Mouse (Mus musculus) left cerebral cortex, adult 6 months (tissue): ENCODE measurements around the gene Gnat2. TPM values are rescaled to one million over a fixed set of nuclear protein-coding genes. Genes with fewer than 3 reads are reported as not detected.

ENCODE experiments used
- long read RNA-seq, 2 experiments: library from polyadenylated mRNA; unstranded; transcript quantifications; one replicate each; pipeline ENCODE4 v2.0.0; 2019 to 2020
- polyA plus RNA-seq: library from polyadenylated mRNA; unstranded; fragments of <200 nt; fragmentation: Nextera tagmentation; gene quantifications from 2 replicates; pipeline ENCODE4 v1.2.3, GENCODE M21; 2021

Gnat2 gene
- polyA plus RNA-seq = 0.16 TPM in 1 of 2 replicates, not detected in the other
- long read RNA-seq, experiment 1 = 0 reads
- long read RNA-seq, experiment 2 = 0 reads

DNA sequence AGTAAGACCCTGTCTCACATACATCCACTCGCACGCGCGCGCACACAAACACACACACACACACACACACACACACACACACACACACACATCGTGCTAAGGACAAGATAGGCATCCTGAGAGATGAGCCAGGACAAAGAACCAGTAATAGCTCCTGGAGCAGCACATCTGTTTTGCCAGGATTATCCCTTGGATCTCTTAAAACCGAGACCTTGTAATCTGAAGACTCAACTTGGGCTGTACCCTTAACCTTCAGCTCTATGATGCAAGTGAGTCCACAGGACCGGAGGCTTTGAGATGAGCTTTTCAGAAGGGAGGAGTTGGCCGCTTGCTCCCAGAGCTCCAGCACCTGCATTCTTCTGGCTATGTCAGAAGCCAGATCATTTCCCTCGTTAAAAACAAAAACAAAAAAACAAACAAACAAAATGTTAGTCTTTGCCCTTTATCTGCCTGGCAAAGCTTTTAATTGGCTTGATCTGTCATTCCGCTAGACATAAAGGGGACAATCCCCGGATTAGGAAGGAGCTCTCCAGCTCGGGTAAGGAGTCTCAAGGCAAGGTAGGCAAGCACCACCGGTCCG is at the start of gene Gnat2:
TSS of gene Gnat2 (plus strand) at position 254 of the 580 bp plus-strand sequence.

DNA sequence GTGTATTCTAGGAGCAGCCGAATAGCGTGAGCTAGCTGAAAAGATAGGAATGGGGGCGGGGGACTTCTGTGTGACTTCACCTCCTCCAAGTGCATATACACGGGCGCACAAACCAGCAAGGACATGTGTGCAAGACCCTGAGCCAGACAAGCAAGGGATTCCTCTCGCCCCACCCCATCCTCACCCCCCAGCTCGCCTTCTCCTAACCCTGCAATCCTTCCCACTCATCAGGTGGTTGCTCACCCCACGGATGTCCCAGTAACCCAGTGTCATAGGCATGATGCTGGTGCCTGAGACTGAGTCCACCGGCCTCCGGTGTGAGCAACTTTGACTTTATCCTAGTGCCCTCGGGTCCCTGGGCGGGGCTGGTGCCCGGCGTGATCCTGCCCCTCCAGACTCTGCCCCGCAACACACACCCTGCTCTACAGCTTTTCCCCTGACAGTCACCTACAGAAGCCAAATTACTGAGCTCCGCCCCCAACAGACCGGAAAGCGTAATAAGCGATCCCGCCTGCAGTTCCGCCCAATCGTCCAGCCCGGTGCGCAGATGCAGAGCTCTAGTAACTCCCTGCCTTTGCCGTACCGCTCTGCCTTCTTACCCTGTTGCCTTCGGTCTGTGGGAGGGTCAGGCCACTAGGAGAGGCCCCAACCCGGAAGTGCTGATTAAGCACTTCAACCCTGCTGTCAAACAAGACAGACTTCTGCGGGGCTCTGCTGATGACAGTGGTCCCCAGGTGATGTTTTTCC is 48.0 kb upstream of the Gnat2 start, which contains the start of gene Gstm4:
TSS of gene Gstm4 (minus strand) at position 501 of the 747 bp plus-strand sequence.

DNA sequence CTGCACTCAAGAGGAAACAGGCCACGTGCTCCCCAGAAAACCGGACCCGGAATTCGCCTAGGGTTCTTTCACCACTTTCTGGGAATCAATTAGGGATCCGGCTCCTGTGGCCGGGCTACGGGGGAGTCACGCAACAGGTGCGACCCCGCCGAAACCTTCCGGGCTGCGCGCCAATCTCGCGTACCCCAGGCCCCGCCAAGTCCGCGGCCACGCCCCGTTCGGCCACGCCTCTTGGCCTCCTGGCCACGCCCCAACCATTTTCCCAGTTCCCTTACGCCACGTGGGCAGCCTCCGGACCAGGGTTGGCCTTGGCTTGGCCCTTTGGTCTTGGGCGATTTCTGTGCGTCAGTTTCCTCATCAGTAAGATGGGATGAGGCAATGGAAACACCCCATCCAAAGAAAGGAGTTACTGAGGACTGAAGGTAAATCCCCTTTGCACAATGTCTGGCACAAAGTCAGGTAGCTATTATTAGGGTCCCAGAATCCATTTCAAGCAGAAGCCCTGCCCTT is 6.1 kb upstream of the Gnat2 start, which contains the start of gene Ampd2:
TSS of gene Ampd2 (minus strand) at position 182 of the 510 bp plus-strand sequence.

DNA sequence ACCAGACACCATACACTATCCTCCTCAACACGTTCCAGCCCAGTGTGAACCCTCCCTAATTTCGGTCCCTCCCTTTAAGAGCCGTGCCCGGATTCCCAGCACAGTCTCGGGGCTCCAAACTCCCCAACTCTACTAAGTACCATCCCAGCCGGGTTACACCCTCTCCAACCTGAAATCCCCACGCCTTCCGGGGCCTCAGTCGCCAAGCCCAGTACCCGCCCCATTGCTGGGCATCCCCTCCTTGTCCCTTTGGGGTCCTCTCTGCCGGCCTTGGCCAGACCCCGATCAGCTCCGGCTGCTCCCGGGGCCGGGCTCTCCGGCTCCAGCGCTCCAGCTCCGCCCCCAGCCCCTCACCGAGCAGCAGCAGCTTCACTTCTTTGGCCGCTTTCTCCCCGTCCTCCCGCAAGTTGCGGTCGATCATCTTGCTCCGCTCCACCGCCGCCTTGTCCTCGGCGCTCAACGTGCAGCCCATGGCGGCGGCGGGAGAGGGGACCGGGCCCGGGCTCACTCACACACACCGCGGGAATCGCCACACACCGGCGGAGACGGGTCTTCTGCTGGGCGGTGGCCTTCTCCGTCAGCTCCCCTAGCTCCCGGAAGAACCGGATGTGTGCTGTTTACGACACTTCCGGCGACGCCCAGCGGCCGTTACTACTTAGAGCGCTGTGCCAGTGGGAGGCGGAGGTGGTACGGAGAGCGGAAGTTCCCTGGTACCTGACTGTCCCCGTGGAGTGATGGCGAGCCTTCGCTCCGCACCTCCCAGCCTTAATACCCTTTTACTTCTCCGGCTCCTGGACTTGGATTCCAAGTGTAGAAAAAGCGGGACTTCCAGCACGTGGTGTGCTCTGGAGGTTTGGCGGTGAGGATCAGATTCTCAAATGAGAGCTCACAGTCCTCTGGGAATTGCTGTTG is 53.2 kb downstream of the Gnat2 start, which contains the start of gene Gnai3:
TSS of gene Gnai3 (minus strand) at position 613 of the 912 bp plus-strand sequence.

Other genes with a start within 250 kb of the Gnat2 start
- gene Eps8l3, start 215.6 kb upstream of the Gnat2 start, polyA plus RNA-seq = not detected in 2 replicates
- 302 and 421 TPM in 2 replicates for gene Gstm5, start 197.0 kb upstream of the Gnat2 start, polyA plus RNA-seq
- gene Gstm7, start 161.0 kb upstream of the Gnat2 start, polyA plus RNA-seq = 32.2 and 40.5 TPM in 2 replicates
- 6.7 and 7.0 TPM in 2 replicates for gene Gstm6, start 149.0 kb upstream of the Gnat2 start, polyA plus RNA-seq
- gene Gstm3, start 123.5 kb upstream of the Gnat2 start, polyA plus RNA-seq = not detected in 2 replicates
- gene Gstm2, start 106.3 kb upstream of the Gnat2 start, polyA plus RNA-seq = 4.3 and 5.4 TPM in 2 replicates
- 444 and 459 TPM in 2 replicates for gene Gstm1, start 74.8 kb upstream of the Gnat2 start, polyA plus RNA-seq
- 17.6 and 19.8 TPM in 2 replicates for gene Gstm4, start 47.9 kb upstream of the Gnat2 start, polyA plus RNA-seq
- 19.0 and 24.4 TPM in 2 replicates for gene Ampd2, start 6.1 kb upstream of the Gnat2 start, polyA plus RNA-seq
- 15.2 and 20.7 TPM in 2 replicates for gene Gnai3, start 53.4 kb downstream of the Gnat2 start, polyA plus RNA-seq
- gene Gpr61, start 62.1 kb downstream of the Gnat2 start, polyA plus RNA-seq = 4.2 and 6.9 TPM in 2 replicates
- gene Amigo1, start 93.5 kb downstream of the Gnat2 start, polyA plus RNA-seq = 7.0 and 28.0 TPM in 2 replicates
- 5.7 TPM in 2 replicates for gene Cyb561d1, start 108.4 kb downstream of the Gnat2 start, polyA plus RNA-seq
- 4.3 and 6.9 TPM in 2 replicates for gene Atxn7l2, start 118.1 kb downstream of the Gnat2 start, polyA plus RNA-seq
- gene Sypl2, start 133.9 kb downstream of the Gnat2 start, polyA plus RNA-seq = 0.49 and 2.2 TPM in 2 replicates
- 203 and 256 TPM in 2 replicates for gene Psma5, start 164.1 kb downstream of the Gnat2 start, polyA plus RNA-seq
- 27.4 and 83.4 TPM in 2 replicates for gene Sort1, start 191.3 kb downstream of the Gnat2 start, polyA plus RNA-seq